Mouse (Mus musculus) C2C12 (cell line): ENCODE measurements around the gene Btn1a1.

Experiments
- CTCF ChIP-seq: IDR thresholded peaks from one replicate; pipeline ENCODE4 v1.5.1; 2011; ENCODE audit not compliant: control insufficient read depth, insufficient read depth, insufficient read length
- MAX ChIP-seq: IDR thresholded peaks from one replicate; pipeline ENCODE4 v1.6.1; 2011; ENCODE audit warnings: mild to moderate bottlenecking, control low read depth
- MYOD1 ChIP-seq: IDR thresholded peaks from one replicate; pipeline ENCODE4 v1.6.1; 2011; ENCODE audit warnings: low read depth; ENCODE audit not compliant: control insufficient read depth, insufficient read length
- USF1 ChIP-seq: IDR thresholded peaks from one replicate; pipeline ENCODE4 v1.6.1; 2011; ENCODE audit warnings: low read depth, mild to moderate bottlenecking, control low read depth, moderate library complexity

DNA sequence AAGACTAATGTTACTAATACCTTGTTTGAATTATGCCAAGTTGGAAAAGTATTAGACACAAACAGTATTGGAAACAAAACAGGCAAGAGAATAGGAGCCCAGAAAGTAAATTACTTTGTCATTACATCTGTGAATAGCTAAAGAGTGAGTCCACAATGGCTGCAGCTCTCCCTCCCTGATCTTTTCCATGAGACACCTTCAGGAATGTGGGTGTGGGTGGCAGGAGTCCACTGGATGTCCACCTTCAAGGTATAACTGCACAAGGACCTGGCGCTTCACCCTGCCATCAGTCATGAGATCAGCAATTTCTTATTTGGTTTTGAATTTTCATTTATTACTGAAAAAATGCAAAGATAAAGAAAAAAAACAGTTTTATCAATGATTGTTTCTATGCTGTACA lies 605 bp upstream of the Btn1a1 start:
- no peak for TF ChIP-seq USF1
- TF ChIP-seq CTCF: no peak
- TF ChIP-seq MYOD1: no peak
- TF ChIP-seq MAX: no peak
